Mouse (Mus musculus) E14TG2a.4 (cell line): ENCODE measurements around the gene Psen2.

Source experiments
- CTCF ChIP-seq: conservative IDR thresholded peaks from 2 replicates; pipeline ENCODE4 v1.5.1; 2014; ENCODE audit warnings: low read length
- POU5F1 ChIP-seq: IDR thresholded peaks from 2 replicates; pipeline ENCODE4 v1.6.1; 2014; ENCODE audit warnings: low read length, borderline replicate concordance

DNA sequence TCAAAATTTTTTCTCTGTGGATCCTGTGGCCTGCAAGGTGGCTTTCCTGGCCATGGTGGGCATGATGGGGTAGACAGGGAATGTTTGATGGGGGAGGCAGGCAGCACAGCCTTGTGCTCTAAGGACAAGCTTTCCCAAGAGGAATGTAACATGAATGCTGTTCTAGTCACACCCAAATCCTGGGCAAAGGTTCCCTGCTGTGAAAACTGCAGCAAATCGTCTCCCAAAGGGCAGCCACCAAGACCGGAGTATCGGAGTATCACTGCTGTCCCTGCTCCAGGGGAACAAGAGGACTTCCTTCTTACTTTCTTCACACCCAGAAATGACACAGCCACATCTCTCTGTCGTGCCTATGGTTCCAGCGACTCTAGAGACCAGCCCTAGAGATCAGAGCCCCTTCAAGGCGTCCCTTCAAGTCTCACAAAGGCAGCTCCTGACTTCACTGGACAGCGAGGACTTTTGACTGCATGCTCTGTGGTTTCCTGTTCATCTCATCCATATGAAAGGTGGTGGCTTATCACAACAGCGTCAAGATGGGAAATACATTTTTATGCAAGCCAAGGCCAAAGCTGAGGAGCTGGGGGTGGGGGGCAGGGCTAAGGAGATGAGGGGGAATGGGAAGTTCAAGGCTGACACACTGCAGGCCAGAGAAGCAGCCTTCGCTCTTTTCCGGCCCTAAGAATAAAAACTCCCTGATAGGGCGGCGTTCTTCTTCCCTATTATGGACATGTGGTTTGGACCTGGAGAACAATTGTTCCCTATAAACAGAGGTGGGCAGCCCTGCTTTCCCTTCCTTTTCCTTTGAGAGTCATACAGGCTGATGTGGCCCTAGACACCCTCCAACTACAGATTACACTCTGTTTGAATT is 39.2 kb upstream of the Psen2 start:
- TF ChIP-seq CTCF, result no peak
- no peak for TF ChIP-seq POU5F1
